Mouse (Mus musculus) gastrocnemius, adult 2 months (tissue): Measurements from ENCODE around the gene Ikbke. TPM values are rescaled to one million over a fixed set of nuclear protein-coding genes. Genes with fewer than 3 reads are reported as not detected.

Experiments
- DNase-seq: peaks from one replicate; pipeline ENCODE4 v3.0.0; 2022
- H3K27ac ChIP-seq: fragments of 200-600 bp; 2 replicates; pipeline ENCODE4 v1.8.1; 2022; ENCODE audit warnings: mild to moderate bottlenecking
- H3K4me3 ChIP-seq: fragments of 200-600 bp; 2 replicates; pipeline ENCODE4 v1.8.1; 2022; ENCODE audit warnings: mild to moderate bottlenecking, moderate library complexity
- CTCF ChIP-seq: fragments of 200-600 bp; IDR thresholded peaks from 2 replicates; pipeline ENCODE4 v1.8.1; 2022; ENCODE audit warnings: antibody characterized with exemption, mild to moderate bottlenecking, moderate library complexity
- intact Hi-C: fragments of 180-260 bp; cut with DNase I; formaldehyde crosslinking; loops from one replicate; pipeline ENCODE4 v1.15.1; 2025
- total RNA-seq, 2 experiments: library from RNA; stranded (reverse); gene quantifications; 2 replicates each; pipeline ENCODE4 v1.2.3; 2021

The Ikbke gene
- total RNA-seq, 2 experiments from 2014 or later: 0.46 to 1.1 TPM

DNA sequence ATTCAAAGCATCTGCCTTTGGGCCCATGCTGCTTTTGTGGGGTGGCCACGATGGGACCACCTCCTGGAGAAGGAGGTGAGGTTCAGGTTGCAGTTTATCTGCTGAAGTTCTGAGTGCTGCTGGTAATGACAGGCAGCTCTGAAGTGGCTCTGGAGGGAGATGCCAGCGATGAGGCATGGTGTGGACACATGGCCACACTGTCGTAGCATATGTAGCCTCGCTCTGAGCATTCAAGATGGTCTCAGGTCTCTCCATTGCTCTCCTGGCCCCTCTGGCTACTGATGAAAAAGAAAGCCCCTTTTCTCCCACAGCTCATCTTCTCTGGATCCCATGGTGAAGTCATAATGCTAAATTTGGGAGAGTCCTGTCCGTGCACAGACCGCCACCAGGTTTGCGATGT lies 17.3 kb upstream of the Ikbke start:
- TF ChIP-seq CTCF: no peak
- intact Hi-C loops: no loop called here

DNA sequence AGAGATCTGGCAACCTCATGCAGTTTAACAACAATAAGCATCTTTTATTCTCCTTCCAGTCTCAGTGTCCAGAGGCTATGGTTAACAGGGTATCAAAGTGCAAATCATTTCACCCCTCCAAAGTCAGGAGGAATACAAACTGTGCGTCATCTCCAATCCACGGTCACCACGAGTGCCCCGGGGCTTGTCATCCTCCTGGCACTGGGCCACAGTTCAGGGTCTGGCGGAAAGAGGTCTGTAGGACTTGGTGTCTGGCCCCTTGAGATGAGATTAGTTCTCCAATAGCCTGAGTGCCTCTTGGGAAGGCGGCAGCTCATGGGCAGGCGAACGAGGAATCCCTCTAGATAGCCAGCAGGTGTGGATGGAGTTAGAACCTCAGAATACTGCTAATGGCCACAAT lies 15.8 kb upstream of the Ikbke start:
- DNase-seq: no peak
- intact Hi-C loops: no loop called here
- Histone ChIP-seq H3K4me3 (no peak overlapping the region), H3K27ac (no peak overlapping the region)
- TF ChIP-seq CTCF: no peak

More for the DNA sequence above, 17.3 kb upstream of the Ikbke start:
- H3K4me3 ChIP-seq: no peak overlapping the region
- H3K27ac ChIP-seq: no peak overlapping the region
- DNase-seq: no peak

DNA sequence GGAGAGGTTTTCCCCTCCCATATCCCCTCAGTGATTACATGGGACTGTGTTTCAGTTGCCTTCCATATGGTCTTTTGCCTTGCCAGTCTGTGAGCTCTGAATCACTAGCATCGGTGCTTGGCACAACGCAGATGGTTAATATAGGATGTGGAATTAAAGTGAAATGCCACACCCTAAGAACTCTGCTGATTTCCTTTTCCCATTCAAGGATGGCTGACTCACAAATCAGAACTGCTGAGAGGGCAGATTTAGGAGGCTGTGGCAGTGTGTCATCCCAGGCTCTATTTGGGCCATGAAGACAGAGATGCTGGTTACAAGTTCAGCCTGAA lies 14.5 kb upstream of the Ikbke start:
- TF ChIP-seq CTCF: no peak
- Histone ChIP-seq H3K27ac (no peak overlapping the region), H3K4me3 (no peak overlapping the region)
- no peak for DNase-seq
- intact Hi-C loops: loop anchor here (5.0 kb wide), 1 partner anchor 68 kb away; no protein-coding TSS in a partner anchor

DNA sequence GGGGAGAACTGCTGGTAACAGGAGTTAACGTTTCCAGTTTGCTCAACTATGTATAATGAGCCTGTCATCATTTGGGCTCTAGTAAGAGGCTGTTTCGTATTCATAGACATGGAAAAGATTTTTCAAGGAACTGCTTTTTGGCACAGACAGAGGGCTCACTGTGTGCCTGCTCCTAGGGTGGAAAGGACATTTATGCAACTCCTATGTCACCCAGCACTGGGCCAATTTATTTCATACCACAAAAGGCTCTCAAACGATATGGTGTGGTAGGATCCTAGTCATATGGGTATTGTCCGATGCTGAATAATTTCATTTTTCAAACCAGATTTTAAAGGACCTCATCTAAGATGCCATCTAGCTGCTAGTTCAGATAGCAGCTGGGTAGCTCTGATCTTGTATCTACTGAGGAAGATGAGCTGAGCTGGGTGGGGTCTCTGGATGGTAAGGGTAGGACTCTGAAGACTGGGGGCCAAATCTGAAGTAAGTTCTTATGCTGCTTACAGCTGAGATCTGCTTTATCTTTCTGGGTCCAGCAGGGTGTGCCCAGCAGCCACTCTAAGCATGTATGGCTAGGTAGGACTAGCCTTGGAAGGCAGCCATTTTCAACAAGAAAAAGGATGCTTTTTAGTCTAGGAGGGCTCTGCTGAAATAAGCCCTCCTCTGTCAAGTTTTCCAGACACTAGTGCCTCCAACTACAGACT lies 14.0 kb upstream of the Ikbke start:
- intact Hi-C loops: loop anchor here (5.0 kb wide), 1 partner anchor 69 kb away; no protein-coding TSS in a partner anchor
- TF ChIP-seq CTCF: no peak
- no peak overlapping the region for H3K27ac ChIP-seq

DNA sequence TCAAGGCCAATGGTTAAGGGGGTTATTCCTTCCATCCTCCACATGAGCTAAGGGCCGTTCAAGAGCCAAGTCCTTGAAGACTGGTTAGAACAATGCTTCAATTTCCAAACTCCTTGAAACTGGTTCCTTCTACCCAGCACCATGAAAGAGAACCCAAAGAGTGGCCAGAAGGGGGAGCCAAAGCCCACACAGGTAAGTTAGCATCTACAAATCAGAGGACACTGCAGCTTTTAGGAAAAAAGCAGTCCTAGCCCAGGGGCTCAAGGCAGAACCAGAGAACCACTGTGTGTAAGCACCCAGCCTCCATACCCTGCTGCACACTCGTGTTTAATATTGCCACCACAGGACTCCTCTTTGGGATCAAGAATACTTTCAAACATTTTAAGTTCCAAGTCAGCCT lies 11.2 kb upstream of the Ikbke start:
- DNase-seq: peak; percentile 69
- H3K4me3 ChIP-seq: no peak overlapping the region
- peak; percentile 85 for TF ChIP-seq CTCF
- H3K27ac ChIP-seq: no peak overlapping the region
- intact Hi-C loops: loop anchor here (1.0 to 5.0 kb wide), 2 partner anchors 72 to 265 kb away; no protein-coding TSS in a partner anchor

More for the DNA sequence above, 14.0 kb upstream of the Ikbke start:
- DNase-seq: no peak
- H3K4me3 ChIP-seq: no peak overlapping the region

DNA sequence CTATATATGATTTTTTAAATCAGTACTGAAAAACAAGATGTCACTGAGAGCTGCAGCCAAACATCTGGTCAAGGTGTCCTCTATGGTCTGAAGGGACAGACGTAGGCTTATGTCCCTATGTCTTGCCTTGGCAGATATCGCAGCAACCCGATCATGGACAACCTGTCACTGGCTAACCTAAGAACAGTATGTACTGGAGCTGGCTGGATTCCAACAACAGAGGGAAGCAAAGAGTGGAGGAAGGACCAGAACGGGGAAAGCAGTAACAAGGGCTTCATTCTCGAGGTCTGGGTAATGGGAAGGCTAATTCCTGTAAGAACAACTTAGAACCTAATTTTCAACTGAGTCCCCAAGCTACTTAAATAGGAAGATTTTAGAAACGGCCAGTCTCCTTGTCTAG lies 9.5 kb upstream of the Ikbke start:
- intact Hi-C loops: no loop called here
- Histone ChIP-seq H3K27ac (no peak overlapping the region), H3K4me3 (no peak overlapping the region)
- no peak for DNase-seq
- no peak for TF ChIP-seq CTCF

DNA sequence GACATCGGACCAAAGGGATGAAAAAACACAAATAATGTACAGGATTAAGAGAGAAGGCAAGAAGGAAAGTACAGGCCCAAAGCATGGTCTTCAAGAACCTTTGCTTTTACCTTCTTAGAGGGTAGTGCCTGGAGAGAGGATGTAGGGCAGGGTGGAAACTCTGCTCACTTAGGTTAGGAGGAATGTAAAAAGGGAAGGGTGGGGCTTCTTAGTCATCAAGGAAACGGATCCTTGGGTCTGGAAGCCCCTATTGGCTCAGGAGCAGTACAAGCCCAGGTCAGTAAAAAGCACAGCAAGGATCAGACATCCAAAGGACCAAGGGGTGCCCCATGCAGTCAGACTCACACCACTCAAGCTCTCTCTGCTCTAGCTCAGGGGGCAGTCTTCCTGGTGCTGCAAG lies 7.9 kb upstream of the Ikbke start:
- no peak for DNase-seq
- Histone ChIP-seq H3K27ac (no peak overlapping the region), H3K4me3 (no peak overlapping the region)
- intact Hi-C loops: no loop called here
- TF ChIP-seq CTCF: no peak

DNA sequence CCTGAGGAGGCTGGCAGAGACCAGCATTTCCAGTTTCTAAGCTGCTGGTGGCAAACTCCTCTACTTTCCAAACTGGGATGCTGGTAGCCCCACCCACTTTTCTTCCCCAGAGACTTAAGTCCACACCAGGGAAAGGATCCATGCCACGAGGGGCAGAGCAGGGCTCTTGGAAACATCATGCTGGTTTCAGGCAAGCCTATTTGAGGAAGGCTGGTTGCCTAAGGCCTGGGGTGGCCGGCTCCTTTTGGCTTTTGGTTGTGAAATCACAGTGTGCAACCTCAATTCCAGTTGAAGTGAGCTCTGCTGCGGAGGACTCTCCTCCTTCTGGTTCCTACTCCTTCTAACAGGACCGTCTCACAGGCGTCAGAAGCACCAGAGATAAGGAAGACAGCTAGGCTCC lies 7.4 kb upstream of the Ikbke start:
- intact Hi-C loops: no loop called here
- no peak for DNase-seq

DNA sequence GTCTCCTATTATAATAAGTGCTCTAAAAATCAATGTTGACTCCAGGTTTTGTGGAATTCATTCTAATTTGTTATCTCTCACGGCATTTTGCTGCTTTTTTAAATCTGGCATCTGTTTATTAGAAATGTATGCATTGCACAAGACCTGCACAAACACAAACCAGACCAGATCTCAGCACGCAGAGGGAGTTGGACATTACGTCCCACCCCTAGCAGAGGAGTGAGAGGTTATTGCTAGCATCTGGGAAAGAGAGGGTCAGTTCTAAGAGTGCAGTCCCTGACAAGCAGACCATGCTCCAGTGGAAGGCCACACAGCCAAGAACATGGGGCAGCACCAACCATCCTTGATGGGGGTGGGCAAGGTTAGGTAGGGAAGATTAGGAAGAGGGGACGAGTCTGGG lies 5.2 kb upstream of the Ikbke start:
- intact Hi-C loops: no loop called here

More for the DNA sequence above, 7.4 kb upstream of the Ikbke start:
- Histone ChIP-seq H3K4me3 (no peak overlapping the region), H3K27ac (no peak overlapping the region)
- TF ChIP-seq CTCF: no peak

DNA sequence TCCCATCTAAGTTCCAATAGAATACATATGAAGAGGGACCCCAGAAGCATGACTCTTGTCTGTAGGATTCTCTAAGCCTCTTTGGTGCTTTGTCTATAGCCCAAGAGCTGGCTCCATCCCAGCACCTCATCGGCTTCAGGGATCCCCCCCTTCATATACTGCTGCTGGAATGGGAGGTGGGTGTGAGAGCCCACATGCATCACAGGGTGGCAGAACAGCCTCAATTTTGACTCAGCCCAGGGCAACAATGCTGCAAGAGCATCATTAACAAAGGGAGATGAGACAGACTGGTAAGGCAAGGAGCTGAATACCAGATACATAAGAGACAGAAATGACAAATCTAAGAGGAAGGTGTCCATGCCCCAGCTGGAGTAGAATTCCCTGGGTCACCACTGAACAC lies 4.8 kb upstream of the Ikbke start:
- Histone ChIP-seq H3K27ac (no peak overlapping the region), H3K4me3 (no peak overlapping the region)
- intact Hi-C loops: no loop called here
- no peak for DNase-seq
- no peak for TF ChIP-seq CTCF

More for the DNA sequence above, 5.2 kb upstream of the Ikbke start:
- no peak overlapping the region for H3K4me3 ChIP-seq
- H3K27ac ChIP-seq: no peak overlapping the region
- TF ChIP-seq CTCF: no peak
- no peak for DNase-seq

DNA sequence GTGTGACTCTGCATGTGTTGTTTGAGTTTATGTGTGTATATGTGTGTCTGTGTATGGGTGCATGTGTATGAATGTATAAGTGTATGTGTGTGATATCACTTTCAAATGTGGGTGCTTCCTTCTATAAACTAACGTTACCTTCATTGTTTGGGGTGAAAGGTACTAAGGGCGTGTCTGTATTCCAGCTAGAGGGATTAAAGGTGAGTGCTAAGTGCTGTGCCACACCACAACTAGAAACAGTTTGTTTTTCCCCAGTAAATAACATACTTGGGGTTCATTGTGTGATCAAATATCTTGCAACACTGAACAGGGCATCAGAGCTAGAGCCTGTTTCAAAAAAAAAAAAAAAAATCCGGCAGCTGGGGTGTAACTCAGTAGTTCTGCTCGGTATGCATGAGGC lies 2.3 kb upstream of the Ikbke start:
- Histone ChIP-seq H3K27ac (no peak overlapping the region), H3K4me3 (no peak overlapping the region)
- intact Hi-C loops: no loop called here
- no peak for DNase-seq
- no peak for TF ChIP-seq CTCF

DNA sequence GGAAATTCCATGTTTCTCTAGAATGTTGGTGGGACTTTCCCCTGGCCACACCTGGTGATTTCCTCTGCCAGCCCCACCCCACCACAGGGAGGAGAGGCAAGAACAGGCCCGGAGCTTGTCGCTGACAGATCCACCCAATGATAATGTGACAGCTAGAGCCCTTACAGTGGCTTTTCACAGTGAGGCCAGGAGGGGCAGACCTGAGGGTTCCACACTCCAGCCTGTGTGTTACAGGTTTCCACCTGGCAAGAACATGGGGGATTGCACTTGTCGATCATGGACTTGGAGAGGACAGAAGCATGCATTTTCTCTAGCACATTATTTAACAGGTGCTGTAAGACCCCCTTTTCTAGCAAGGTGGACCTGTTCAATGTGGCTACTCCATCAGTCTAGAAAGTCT lies 874 bp upstream of the Ikbke start:
- intact Hi-C loops: no loop called here
- DNase-seq: no peak
- H3K4me3 ChIP-seq: no peak overlapping the region
- no peak for TF ChIP-seq CTCF
- no peak overlapping the region for H3K27ac ChIP-seq

DNA sequence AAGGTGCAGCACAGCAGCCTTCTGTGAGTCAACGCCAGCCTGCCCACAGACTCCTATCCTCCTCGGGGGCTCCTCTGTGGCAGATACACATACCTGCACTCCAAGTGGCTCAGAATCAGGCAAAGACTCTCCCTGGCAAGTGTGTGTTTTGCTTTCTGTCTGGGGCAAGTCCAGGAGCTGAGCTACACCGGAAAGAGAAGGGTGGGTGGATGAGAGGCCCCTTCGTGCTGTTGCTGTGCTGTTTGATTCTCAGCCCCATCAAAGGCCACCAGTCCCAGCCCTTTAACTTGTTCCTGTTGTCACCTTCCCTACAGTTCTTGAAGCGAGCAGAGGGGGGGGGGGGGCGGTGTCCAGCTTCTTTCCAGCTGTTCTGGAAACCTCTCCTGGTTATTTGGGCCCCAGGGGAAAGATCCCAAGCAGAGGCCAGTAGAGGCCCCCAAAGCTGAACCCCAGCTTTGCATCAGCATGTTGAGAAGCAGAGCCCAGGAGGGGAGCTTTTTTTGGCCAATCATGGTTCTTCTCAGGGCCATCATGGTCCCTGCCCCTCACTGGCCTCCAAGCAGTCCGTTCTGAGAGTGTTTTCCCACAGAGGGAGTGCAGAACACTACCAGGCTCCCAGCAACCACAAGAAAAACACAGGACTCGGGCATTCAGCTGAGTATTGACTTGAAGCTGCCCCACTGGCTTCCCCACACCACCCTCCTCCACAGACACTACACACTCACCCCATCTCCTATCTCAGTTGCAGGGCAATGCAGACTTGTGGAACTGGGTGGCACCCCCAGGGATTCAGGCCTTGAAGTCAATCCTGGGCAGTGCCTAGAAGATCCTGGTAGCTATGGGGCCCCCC lies 575 bp downstream of the Ikbke start:
- H3K4me3 ChIP-seq: peak overlapping the region; percentile 72
- TF ChIP-seq CTCF: no peak
- no peak for DNase-seq
- H3K27ac ChIP-seq: peak overlapping the region; percentile 71
- intact Hi-C loops: no loop called here
